Mouse (Mus musculus) heart, adult 11 months (tissue): ENCODE results near the gene Muc2.
A peak's percentile ranks its signal among the peaks of the same experiment; 100 is the strongest.
"Not testable (repeated sequence)": the region's sequence is repeated elsewhere in the genome, so short reads cannot be mapped to it uniquely, and the experiment has no call there.

Source experiments
- DNase-seq: peaks from one replicate; pipeline ENCODE4 v3.0.0; 2022

Gene Muc2

DNA sequence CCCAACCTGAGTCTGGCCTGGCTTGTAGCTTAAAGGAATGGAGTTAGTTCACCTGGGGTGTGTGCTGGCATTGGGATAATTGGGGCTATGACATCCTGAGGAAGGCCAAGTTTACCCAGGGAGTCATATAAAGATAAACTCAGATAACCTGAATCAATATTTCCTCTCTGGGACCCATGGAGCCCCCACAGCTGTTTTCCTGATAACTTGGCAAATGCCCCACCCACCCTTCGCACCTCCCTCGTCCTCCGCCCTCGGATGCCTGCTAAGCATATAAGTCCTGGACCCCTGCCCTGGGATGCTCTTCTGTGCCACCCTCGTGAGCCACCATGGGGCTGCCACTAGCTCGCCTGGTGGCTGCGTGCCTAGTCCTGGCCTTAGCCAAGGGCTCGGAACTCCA, at the start of gene Muc2:
TSS of gene Muc2 (plus strand) at position 301 of the 400 bp plus-strand sequence.
- no peak for DNase-seq

DNA sequence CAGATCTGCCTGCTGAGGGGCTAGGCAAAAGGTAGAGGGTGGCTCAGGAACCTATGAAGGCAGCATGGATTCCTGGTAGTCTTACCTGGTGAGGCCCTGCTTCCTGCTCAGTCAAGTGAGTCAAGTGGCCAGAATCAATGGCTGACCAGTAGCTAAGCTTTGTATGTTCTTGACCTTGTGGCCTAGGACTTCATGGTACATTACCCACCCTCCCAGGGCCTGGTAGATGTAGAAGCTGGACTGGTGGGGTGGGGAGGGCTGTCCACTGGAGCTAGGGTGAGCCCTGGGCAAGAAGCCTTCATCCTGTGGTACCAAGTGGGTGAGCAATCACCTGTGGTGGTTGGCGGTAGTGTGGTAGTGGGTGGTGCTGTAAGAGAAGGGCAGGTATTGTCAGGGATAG, 47.8 kb upstream of the Muc2 start:
- DNase-seq: no peak

DNA sequence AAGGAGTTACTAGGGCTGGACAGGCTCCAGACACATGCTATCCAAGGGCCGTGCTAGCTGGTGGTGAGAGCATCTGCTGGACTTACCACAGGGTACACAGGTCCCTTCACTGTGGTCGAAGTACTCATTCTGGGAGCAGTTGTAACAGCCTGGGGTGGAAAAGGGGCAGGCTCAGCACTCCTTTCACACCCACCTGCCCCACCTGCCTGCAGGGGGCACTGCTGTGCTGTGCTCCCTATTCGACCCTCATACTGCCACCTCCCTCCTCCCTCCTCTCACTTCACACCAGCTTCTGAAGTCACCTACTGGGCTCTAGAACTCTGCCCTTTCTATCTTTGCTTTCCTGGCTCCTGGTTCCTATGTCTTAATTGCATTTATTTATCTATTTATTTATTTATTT, 47.0 kb upstream of the Muc2 start:
- no peak for DNase-seq

DNA sequence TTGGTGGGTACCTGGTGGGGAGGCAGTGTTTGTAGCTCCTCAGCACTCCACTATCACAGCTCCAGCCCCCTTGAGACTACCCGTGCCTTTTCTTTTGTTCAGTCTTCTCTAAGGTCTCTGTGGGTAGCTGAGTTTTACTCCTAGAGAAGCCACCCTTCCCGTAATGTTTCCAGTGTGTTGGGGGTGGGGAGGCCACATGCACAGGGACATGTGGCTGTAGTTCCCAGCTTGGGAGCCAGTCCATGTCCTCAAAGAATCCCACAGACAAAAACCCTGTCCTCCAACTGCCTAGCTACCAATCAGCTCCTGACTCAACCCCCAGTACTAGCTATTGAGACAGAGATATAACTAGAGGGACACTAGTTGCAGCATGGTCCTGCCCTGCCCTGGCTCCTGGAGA, 43.1 kb upstream of the Muc2 start:
- no peak for DNase-seq

DNA sequence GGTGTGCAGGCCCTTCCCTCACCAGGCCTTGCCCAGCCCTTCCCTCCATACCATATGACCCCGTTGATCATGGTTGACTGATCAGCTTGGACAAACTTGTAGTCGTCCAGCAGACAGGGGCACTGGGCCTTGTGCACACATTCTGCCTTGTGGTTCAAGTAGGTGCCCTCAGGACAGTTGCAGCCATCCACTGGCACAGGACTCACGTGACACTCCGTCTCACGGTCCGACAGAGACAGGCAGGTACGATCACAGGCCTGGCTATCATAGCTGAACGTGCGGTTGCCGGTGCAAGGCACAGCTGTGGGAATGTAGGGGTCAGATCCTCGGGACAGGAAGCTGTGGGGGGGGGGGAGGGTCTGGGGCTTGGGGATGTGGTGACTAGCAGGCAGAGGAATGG, 42.3 kb upstream of the Muc2 start:
- DNase-seq: no peak

DNA sequence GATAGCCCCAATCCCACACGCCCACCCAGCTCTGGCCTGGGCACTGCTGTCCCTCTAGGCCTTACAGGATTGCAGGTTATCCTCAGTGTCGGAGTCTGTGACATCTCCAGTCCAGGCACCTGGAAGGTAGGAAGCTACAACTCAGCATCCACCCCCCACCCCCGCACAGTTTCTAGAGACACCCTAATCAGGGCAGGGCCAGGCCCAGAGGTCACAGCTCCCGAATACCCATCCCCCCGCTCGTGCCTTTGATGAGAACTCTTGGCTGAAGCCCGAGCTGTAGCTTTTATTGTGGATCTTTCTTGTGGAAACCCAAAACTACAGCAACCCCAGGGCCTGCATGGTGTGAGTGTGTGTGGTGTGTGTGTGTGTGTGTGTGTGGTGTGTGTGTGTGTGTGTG, 37.9 kb upstream of the Muc2 start:
- no peak for DNase-seq

DNA sequence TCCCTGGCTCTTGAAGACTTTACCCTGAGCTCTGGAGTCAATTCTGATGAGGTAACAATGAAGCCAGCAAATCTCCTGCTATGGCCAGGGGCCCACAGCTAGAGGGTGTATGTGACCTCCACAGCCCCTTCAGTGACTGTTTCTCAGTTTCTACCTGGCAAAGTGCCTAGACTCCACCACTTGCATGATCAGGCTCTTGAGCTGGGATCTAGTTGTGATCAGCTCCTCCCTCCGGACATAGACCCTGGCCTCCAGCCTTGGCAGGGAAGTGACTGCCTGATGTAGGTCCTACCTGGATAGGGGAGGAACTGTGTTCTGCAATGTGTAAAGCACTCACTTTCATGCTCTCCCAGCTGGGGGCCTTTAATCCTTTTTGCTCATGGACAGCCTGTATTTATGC, 29.8 kb upstream of the Muc2 start:
- DNase-seq: no peak

DNA sequence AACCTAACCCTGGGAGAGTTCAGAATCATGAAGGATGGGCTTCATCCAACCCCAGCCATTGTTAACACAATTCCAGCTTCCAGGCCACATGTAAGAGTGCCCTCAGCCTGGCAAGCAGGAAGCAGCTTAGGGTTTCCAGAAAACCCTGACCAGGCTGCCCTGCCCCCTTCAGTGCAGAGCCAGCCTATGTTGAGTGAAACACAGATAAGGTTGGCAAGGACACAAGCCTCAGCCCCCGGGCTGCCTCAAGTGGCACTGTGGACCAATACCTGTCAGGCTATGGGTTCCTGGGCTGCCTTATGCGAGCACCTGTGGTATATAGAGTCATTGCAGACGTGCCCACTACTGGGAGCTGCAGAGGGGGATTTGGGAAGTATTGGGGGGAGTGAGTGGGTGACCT, 28.7 kb upstream of the Muc2 start:
- peak; percentile 94 for DNase-seq

DNA sequence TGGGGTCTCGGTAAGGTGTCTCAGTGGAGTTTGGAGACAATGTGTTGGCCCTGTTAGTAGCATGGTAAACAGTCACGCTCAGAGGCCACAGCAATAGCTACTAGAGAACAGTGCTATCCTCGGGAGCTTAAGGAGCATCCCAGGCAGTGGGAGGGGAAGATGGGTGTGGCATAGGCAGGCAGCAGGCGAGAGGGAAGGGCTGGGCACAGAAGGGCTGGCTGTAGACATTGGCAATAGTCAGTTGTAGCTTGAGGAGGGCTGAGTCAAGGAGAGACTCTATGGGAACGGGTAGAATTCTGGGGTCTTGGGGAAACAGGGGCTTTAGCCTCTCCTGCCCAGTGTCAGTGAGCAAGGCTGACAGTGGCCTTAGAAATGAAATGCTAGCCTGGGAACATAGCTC, 27.9 kb upstream of the Muc2 start:
- DNase-seq: no peak

DNA sequence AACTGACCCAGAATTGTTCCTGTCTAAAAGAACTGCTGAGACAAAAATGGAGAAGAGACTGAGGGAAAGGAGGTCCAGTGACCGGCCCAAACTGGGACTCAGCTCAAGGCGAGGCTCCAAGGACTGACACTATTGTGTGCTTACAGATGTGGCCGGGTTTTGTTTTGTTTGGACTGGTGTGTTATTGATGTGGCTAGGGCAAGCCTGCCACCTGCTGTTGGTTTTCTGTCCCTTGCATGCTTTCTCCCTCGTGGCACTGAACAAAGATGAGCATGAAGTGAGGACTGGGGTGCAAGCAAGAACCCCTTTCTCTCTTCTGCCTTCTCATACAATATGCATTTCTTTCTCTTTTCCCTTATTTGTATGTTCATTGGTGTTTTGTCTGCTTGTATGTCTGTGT, 23.9 kb upstream of the Muc2 start:
- DNase-seq: no peak

DNA sequence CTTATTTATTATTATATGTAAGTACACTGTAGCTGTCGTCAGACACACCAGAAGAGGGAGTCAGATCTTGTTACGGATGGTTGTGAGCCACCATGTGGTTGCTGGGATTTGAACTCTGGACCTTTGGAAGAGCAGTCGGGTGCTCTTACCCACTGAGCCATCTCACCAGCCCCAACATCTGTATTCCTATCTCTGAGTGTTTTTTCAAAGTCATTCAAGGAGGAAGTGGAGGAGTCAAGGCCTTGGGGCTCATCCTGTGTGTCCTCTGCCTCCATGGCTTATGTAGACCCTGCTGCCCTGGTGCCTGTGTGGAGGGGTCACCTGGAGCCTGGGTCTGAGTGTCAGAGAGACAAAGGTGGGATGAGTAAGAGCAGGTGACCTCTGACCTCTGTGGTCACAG, 21.0 kb upstream of the Muc2 start:
- not testable (repeated sequence) for DNase-seq

DNA sequence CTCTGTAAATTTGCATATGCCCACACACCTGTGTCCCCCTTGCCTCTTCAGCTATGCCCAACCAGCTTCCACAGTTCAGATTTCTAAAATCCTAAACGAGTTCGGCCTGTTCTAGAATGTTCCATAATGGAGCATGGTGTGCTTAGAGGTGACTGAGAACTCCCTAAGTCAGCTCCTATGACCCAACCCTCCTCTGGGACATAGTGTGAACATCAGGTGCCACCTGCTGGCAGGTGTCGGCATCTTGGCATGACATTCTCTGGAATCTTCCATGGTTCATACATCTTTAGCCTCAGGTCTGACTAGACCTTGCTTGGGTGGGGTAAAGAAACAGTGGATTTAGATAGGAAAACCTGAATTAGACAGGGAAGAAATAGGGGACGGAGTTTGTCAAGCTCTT, 19.1 kb upstream of the Muc2 start:
- no peak for DNase-seq

DNA sequence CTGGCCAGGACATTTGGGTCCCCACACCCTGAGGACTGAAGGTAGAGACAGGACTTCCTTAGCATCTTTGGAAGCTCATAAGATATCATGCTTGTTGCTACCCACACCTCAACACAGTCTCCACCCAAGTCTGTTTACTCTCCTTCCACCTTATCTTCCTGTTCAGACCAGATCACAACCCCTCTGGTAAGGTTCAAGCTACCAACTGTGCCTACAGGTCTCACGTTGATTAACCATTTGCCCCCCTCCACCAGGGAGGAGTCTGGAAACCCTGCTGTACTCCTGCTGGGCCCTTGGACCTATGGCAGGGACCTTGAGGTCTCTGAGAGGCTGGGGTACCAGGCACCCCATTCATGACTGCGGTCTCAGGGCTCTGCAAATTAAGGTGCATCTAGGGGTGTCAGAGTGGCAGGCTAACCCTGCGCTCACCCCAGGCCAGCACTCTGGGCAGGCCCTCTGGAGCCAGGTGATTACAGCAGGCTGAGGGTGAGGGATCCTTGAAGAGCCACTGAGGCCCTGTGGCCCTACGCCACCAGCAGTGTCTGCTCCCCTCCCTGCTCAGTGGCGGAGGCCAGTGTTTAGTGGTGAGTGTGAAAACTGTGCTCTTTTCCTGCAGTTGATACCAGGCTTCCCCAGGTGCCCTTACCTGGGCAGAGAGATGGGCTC, 18.4 kb upstream of the Muc2 start:
- DNase-seq: no peak

DNA sequence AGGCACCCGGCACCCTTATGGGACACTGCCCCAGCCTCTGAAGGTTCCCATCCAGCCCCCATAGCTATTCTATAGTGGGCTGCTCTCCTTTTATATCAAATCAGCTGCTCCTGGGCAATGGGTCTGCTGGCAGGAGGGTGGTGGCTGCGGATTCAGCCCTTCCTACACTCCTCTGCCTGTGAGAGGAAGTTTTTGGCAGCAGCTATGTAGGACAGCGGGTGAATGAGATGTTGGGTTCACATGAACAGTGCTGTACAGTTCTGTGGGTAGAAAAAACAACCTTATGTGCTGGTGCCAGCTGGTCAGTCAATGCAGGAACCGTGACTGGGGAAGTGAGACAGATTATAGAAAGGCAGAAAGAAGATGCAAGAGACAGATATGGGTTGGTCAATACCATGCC, 11.2 kb upstream of the Muc2 start:
- DNase-seq: no peak

DNA sequence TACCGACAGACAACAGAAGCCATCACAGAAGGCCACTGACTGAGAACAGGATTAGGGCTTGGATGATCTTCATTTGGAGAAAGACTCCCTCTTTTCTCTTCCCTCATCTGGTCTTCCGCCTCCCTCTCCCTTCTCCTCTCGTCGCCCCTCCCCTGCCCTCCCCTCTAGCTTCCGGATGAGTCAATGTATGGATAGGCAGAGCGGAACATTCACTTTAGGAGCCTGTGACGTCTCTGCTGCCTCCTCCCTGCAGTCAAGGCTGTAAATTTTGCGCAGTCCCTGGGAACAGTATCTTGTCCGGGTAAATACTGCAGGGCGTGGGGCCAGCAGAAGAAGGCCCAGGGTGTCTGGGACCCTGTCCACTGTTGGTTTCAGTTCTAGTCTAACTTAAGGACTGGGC, 2.8 kb upstream of the Muc2 start:
- no peak for DNase-seq

DNA sequence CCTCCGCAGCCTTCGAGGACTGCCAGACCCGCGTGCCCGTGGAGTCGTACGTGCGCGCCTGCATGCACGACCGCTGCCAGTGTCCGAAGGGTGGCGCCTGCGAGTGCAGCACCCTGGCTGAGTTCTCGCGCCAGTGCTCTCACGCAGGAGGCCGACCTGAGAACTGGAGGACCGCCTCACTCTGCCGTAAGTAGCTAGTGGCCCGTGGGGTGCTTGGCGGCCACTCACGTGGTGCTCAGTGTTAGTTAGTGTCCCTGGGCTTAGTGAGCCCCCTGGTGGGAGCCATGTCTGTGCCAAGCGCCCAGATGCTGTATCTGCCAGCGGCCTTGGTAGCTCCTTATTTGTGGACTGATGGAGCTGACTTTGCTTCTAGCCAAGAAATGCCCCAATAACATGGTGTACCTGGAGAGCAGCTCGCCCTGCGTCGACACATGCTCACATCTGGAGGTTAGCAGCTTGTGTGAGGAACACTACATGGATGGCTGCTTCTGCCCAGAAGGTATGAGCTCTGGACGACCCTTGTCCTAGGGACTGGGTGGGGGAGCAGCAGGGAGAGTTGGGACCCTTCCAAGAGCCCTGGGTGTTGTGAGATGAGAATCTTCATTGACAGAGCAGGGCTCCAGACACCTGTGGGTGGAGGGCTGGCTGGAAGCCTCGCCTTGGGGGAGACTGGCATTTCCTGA, 3.6 kb downstream of the Muc2 start:
- DNase-seq: no peak

DNA sequence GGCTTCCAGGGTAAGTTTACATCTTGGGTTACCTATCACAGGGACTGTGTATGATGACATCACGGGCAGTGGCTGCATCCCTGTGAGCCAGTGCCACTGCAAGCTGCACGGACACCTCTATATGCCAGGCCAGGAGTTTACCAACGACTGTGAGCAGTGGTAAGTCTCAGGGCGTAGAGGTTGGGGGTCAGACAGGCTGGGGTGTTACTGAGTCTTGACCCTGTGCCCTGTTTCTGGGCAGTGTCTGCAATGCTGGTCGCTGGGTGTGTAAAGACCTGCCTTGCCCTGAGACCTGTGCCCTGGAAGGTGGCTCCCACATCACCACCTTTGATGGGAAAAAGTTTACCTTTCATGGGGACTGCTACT, 4.1 kb downstream of the Muc2 start:
- no peak for DNase-seq

DNA sequence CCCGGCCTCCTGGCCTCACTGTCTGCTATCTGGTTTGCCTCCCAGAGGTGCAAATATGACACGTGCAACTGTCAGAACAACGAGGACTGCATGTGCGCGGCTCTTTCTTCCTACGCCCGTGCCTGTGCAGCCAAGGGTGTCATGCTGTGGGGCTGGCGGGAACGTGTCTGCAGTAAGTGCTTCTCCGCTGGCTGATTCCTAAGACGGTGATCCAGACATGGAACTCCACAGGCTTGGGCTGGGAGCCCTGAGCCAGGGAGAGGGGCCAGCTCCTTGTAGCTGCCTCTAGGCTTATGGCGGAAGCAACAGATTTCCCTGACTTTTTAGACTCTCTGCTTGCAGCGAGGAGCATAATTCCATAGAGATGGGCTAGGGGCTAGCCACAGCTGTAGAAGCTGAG, 6.4 kb downstream of the Muc2 start:
- DNase-seq: no peak

DNA sequence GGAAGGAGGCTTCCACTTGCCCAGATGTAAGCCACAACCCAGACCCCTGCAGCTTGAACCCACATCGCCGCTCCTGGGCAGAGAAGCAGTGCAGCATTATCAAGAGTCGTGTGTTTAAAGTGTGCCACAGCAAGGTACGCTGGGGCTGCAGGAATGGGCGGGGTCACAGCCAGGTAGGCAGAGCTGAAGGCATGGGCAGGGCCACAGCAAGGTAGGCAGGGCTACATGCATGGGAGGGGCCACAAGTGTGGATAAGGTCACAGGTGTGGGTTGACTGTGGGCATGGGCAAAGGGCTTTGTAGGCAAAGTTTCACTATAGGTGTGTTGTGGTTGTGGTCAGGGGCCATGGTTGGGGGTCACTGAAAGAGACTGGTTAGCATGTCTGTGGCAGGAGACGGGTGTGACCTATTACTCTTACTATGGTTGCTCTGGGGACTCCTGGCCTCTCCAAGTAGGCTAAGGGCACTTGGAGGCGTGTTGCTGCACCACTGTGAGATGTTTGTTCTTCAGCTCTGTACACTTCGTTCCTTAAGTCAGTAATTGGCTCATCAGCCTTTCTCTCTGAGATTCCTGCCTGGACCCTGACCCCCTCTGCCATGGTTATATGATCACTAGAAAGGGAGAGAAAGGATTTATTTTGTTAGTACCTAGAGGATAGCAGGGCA, 9.5 kb downstream of the Muc2 start:
- DNase-seq: no peak

DNA sequence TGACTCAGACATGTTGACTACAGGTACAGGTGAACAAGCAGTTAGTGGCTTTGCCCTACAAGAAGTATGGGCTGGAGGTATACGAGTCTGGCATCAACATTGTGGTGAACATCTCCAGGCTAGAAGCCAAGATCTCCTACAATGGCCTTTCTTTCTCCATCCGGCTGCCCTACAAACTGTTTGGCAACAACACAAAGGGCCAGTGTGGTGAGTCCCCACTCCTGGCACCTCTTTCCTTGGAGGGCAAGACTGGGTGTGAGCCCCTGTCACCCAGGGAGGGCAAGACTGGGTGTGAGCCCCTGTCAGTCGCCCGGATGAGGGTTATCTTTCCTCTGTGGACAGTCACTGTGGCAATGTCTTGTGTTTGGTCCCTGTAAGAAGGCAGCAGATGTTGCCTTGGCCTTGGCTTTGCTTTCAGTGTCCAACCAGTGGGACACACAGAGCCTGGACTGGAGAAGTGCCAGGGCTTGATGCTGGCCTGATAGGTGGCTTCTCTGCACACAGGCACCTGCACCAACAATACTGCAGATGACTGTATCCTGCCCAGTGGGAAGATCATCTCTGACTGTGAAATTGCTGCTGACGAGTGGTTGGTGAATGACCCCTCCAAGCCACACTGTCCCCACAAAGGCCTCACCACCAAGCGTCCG, 57.4 kb downstream of the Muc2 start:
- no peak for DNase-seq

DNA sequence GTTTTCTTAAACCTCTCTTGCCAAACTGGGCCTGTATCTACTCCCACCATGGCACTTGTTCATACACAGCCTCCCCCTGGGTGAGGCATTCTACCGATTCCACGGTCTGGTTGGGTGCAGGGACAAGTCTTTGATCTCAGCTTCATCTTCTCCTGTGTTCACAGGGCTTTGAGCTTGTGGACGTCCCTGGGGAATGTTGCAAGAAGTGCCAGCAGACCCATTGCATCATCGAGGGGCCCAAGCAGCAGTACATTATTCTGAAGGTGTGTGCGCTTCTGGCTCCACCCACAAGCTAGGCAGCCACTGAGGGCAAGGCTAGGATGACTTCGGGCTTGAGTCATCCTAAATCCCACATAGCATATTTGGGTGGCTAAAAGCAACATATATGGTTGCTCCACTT, 62.4 kb downstream of the Muc2 start:
- no peak for DNase-seq

DNA sequence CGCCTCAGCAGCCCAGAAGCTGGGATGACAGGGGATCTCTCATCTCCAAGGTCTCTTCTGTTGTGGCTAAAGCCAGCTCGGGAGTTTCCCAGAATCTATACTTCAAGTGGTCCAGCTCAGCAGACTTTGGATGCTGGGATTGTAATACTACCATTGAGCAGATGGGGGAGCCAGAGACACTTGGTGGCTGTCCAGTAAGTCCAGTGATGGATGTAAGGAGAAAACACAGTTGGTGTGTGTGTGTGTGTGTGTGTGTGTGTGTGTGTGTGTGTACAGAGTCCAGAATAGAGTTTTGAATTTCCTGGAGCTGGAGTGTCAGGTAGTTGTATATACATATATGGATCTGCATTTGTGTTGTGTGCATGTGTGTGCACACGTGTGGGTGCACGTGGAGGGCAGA, 65.7 kb downstream of the Muc2 start:
- DNase-seq: no peak

DNA sequence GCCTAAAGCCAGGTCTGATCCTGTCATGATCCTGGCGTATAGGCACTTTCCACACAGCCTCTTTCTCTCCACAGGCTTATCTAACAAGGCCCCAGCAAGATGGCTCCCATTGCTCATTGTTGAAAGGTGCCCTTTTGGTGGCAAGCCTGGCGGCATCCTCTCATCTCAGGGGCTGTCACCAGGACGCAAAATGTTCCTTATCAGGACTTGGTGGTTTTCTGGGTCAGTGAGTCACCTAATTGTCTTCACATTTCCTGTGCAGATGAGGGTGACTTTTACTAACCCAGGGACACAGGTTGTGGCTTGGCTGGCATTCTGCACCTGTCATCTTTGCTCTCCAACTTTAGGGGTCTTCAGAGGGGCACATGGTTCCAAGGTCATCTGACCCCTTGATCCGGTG, 68.2 kb downstream of the Muc2 start:
- DNase-seq: no peak

DNA sequence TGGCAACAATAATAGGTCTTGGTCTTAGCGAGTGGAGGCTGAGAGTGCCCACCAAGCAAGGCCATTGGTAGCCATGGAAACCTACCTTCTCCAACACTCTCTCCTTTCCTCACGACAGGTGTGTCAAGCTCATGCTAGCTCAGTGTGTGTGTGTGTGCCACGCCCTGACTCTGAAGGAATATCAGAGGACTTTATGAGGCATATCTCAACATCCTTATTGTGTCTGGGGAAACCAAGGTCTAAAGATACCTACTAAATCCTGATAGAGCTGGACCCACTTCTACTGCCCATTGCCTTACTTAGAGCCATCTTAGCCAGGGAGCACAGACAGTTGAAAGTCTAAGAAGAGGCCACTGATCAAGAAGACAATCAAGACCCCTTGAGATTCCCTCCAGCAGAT, 80.4 kb downstream of the Muc2 start:
- no peak for DNase-seq
